Mouse (Mus musculus) hindbrain, postnatal 0 days (tissue): ENCODE data around the gene Rhbdl3. TPM values are rescaled to one million over a fixed set of nuclear protein-coding genes. Genes with fewer than 3 reads are reported as not detected.

Experiments used
- ATAC-seq: fragments of 200-750 bp; cut with Nextera tagmentation; 2 replicates; pipeline ENCODE4 v1.8.0; 2017; ENCODE audit warnings: mild to moderate bottlenecking, moderate TSS enrichment, moderate library complexity
- DNase-seq: peaks from one replicate; pipeline ENCODE4 v3.0.0-alpha.2; 2015; ENCODE audit warnings: low spot score
- H3K27ac ChIP-seq: fragments of 300-500 bp; sonication (generic); 2 replicates; pipeline ENCODE4 v1.5.1; 2014; ENCODE audit warnings: mild to moderate bottlenecking
- H3K27me3 ChIP-seq: fragments of 300-500 bp; sonication (generic); 2 replicates; pipeline ENCODE4 v1.6.1; 2014; ENCODE audit warnings: low read length, mixed read lengths; ENCODE audit not compliant: insufficient read depth
- H3K36me3 ChIP-seq: fragments of 300-500 bp; sonication (generic); 2 replicates; pipeline ENCODE4 v1.6.1; 2014; ENCODE audit warnings: low read length, mixed read lengths; ENCODE audit not compliant: insufficient read depth
- H3K4me1 ChIP-seq: fragments of 300-500 bp; sonication (generic); 2 replicates; pipeline ENCODE4 v1.6.1; 2014; ENCODE audit warnings: antibody characterized with exemption, low read length, mixed read lengths; ENCODE audit not compliant: insufficient read depth
- H3K4me2 ChIP-seq: fragments of 300-500 bp; sonication (generic); 2 replicates; pipeline ENCODE4 v1.6.1; 2014; ENCODE audit warnings: low read depth, mild to moderate bottlenecking, low read length, moderate library complexity, mixed read lengths
- H3K4me3 ChIP-seq: fragments of 300-500 bp; sonication (generic); 2 replicates; pipeline ENCODE4 v1.5.1; 2014; ENCODE audit warnings: low read length
- H3K9ac ChIP-seq: fragments of 300-500 bp; sonication (generic); replicated peaks from 2 replicates; pipeline ENCODE4 v1.6.1; 2014; ENCODE audit warnings: mild to moderate bottlenecking, low read length, moderate library complexity, mixed read lengths
- H3K9me3 ChIP-seq: fragments of 300-500 bp; sonication (generic); 2 replicates; pipeline ENCODE4 v1.6.1; 2016; ENCODE audit warnings: low read length, mixed read lengths
- CTCF ChIP-seq: IDR thresholded peaks from 2 replicates; pipeline ENCODE4 v1.5.1; 2016; ENCODE audit warnings: antibody characterized with exemption, control low read depth, low read depth
- WGBS: fragments of 180-500 bp; shearing (Covaris S2); extraction: QIAGEN DNeasy Blood & Tissue Kit; methylation state at CpG from one replicate; pipeline ENCODE4 v1.1.7; 2014; 5-methylcytosine and 5-hydroxymethylcytosine counted together
- polyA plus RNA-seq: library from polyadenylated mRNA; unstranded; fragments of >200 nt; fragmentation: Nextera tagmentation; extraction: Ambion mirVana; gene quantifications from 2 replicates; pipeline ENCODE4 v1.2.1, GENCODE M21; 2015
- total RNA-seq: library from RNA; depleted of rRNA; stranded (reverse); fragments of >200 nt; gene quantifications from 2 replicates; pipeline ENCODE4 v1.2.3, GENCODE M21; 2014

Gene Rhbdl3
- total and polyA plus RNA-seq, 2 experiments from 2014 or later = 2.7 to 7.5 TPM

DNA sequence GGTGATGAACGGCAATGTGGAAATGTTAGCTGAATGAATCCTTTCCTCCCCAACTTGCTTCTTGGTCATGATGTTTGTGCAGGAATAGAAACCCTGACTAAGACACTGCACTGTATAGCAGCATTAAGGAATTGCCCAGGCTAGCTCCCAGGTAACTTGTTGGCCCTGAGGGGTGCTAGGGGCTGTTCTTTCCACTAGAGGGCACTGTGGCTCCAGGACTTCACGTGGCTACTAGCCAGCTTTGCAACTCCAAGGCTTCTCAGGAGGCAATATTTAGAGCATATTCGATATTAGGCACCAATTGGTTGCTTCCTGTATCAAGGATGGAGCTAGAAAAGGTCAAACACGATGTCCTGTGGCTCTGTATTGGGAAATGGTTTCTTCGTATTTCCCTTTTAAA, 13.6 kb upstream of the Rhbdl3 start:
- ATAC-seq = no peak

DNA sequence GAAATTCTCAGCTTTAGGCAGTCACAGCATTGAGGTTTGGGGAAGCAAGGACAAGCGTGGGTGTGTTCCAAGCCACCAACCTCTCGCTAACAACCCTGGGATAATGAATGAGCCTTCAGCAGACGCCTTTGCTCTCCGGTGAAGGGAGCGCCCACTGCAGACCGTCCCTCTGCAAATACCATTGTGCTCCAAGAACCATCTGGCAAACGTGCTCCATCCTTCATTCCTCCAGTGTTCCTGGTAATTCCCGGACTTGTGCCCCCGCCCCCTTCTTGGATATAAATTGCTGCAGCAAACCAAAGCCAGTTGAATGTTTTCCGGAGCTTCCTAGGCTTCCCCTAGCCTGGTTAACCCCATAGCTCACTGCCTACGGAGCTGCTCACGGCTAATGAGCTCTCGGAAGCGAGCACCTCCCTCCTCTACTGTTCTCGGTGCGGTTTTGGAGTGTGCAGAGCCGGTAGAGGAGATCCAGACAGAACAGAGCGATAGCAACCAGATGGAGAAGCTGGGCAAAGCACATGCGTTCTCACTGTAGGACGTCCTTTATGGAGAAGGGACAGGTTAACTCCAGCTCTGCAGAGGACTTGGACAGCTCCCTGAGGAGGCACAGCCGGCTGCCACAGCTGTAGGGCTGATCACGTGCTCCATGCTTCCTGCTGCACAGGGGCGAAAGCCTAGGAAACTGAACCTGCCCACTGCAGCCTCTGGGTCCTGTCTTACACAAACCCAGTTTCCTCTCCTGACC, 10.8 kb upstream of the Rhbdl3 start:
- 1% methylated on average over 23 of the region's 23 CpGs for WGBS

More for the DNA sequence above, 13.6 kb upstream of the Rhbdl3 start:
- 11% methylated on average over 5 of the region's 5 CpGs for WGBS
- Histone ChIP-seq H3K4me1 (peaks cover 11% of the 10 kb centered on the region; the same call in 1 of the 2 replicates), H3K9ac (no peak overlapping the region), H3K4me2 (no peak overlapping the region), H3K36me3 (no peaks in the 10 kb centered on the region), H3K4me3 (no peak overlapping the region), H3K27ac (no peak overlapping the region), H3K27me3 (no peaks in the 10 kb centered on the region), H3K9me3 (no peaks in the 10 kb centered on the region)
- peak; percentile 89 for DNase-seq
- TF ChIP-seq CTCF = peak; percentile 92

DNA sequence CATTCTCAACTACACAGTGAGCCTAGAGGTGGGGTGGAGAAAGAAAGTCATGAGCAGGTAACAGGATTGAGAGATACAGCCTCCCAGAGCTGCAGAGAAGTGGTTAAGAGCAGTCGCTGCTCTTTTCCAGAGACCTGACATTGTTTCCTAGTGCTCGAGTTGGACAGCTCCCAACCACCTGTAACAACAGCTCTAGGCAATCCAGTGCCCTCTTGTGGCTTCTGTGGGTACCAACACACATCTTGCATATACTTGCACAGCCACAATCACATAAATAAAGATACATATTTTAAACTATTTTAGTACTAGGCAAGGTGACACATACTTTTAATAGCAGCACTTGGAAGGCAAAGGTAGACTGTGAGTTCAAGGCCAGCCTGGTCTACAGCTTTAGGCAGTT, 9.7 kb upstream of the Rhbdl3 start:
- WGBS = 79% methylated on average over 2 of the region's 2 CpGs

More for the DNA sequence above, 10.8 kb upstream of the Rhbdl3 start:
- H3K4me3 ChIP-seq = peak overlapping the region; percentile 34
- ATAC-seq (peak; percentile 92), DNase-seq (peak; percentile 73)
- H3K27me3 ChIP-seq = no peaks in the 10 kb centered on the region
- H3K36me3 ChIP-seq = no peaks in the 10 kb centered on the region
- H3K9me3 ChIP-seq = no peaks in the 10 kb centered on the region
- H3K9ac ChIP-seq = peak overlapping the region; percentile 48
- H3K4me2 ChIP-seq = peak overlapping the region; percentile 64
- H3K4me1 ChIP-seq = peaks cover 11% of the 10 kb centered on the region; the same call in 1 of the 2 replicates
- TF ChIP-seq CTCF = peak; percentile 16; the same call in 1 of the 2 replicates
- peak overlapping the region; percentile 88 for H3K27ac ChIP-seq

DNA sequence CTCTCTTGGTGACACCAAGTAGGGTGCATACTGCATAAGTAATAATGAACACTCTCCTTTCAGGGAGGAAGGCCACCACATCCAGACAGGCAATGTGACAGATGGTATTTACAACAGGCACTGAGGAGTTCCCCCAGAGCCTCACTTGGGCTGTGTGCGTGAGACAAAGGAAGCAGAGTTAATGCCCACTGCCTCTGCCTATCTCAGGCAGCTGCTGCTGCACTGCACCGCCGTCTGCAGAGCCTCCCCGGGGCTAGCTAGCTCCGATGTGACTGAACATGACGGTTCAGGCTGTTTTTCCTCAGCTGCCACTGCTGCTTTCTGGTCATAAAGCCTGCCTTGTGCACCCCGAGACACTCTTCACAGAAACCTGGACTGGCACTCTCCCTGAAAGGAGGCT, 8.2 kb upstream of the Rhbdl3 start:
- Histone ChIP-seq H3K27ac (no peak overlapping the region), H3K4me3 (no peak overlapping the region), H3K36me3 (no peaks in the 10 kb centered on the region), H3K9ac (no peak overlapping the region), H3K4me2 (no peak overlapping the region), H3K9me3 (no peaks in the 10 kb centered on the region), H3K4me1 (peaks cover 11% of the 10 kb centered on the region), H3K27me3 (no peaks in the 10 kb centered on the region)
- DNase-seq = peak; percentile 34
- 29% methylated on average over 7 of the region's 7 CpGs for WGBS
- peak; percentile 16; the same call in 1 of the 2 replicates for ATAC-seq
- no peak for TF ChIP-seq CTCF

More for the DNA sequence above, 9.7 kb upstream of the Rhbdl3 start:
- no peak overlapping the region for H3K27ac ChIP-seq
- no peak overlapping the region for H3K4me3 ChIP-seq
- H3K27me3 ChIP-seq = no peaks in the 10 kb centered on the region
- no peak overlapping the region for H3K4me2 ChIP-seq
- peak; percentile 38 for TF ChIP-seq CTCF
- H3K4me1 ChIP-seq = peaks cover 11% of the 10 kb centered on the region
- DNase-seq (no peak), ATAC-seq (no peak)
- no peak overlapping the region for H3K9ac ChIP-seq
- H3K36me3 ChIP-seq = no peaks in the 10 kb centered on the region
- H3K9me3 ChIP-seq = no peaks in the 10 kb centered on the region

DNA sequence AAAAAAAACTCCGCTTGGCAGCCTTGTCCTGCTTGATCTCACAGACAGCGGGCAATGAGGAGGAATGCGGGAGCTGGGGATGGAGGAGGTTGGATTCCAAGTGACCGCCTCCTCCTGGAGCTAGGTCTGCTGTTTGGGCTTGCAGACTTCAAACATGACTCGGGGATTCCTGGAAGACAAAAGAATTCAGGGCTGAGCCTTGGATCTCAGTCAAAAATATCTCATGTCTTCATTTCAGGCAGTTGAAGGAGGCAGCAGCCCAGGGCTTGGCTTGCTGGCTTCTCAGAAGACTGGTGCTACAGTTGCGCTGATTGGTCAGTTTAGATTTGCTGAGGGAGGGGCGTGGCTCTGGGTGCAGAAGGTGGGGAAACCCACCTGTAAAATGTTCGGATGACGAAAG, 5.6 kb upstream of the Rhbdl3 start:
- H3K27ac ChIP-seq = no peak overlapping the region
- H3K4me1 ChIP-seq = peaks cover 4% of the 10 kb centered on the region; the same call in 1 of the 2 replicates
- H3K4me2 ChIP-seq = no peak overlapping the region
- ATAC-seq (no peak), DNase-seq (peak; percentile 55)
- no peaks in the 10 kb centered on the region for H3K9me3 ChIP-seq
- TF ChIP-seq CTCF = no peak
- no peak overlapping the region for H3K9ac ChIP-seq
- H3K36me3 ChIP-seq = no peaks in the 10 kb centered on the region
- 24% methylated on average over 9 of the region's 9 CpGs for WGBS
- no peak overlapping the region for H3K4me3 ChIP-seq
- no peaks in the 10 kb centered on the region for H3K27me3 ChIP-seq

DNA sequence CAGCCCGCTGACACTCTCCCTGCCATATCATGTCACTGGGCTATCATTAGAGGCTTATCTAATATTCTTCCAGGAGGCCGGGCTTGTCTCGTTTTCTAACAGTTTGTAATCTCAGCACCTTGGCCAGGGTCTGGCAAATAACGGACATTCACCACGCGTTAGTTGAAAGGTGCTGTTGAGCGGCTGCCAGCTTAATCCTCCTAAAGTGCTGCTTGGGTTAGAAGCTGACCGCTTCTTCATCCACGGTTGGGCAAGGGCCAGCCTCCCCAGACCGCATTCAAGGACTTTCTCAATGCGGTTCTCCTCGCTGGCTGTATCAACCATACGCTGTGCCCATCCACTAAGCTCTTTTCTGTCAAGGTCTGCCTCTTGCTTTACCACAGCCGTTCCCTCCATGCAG, 4.9 kb upstream of the Rhbdl3 start:
- no peaks in the 10 kb centered on the region for H3K9me3 ChIP-seq
- no peak overlapping the region for H3K4me2 ChIP-seq
- no peak overlapping the region for H3K9ac ChIP-seq
- 35% methylated on average over 14 of the region's 14 CpGs for WGBS
- H3K27ac ChIP-seq = no peak overlapping the region
- no peak overlapping the region for H3K4me3 ChIP-seq
- H3K4me1 ChIP-seq = no peaks in the 10 kb centered on the region; the same call in 1 of the 2 replicates
- DNase-seq = no peak
- ATAC-seq = no peak
- no peaks in the 10 kb centered on the region for H3K27me3 ChIP-seq
- H3K36me3 ChIP-seq = no peaks in the 10 kb centered on the region
- no peak for TF ChIP-seq CTCF
